Mouse (Mus musculus): ENCODE measurements around the gene Oser1. TPM values are rescaled to one million over a fixed set of nuclear protein-coding genes. Genes with fewer than 3 reads are reported as not detected.
A peak's percentile ranks its signal among the peaks of the same experiment; 100 is the strongest.
"Not testable (repeated sequence)": the region's sequence is repeated elsewhere in the genome, so short reads cannot be mapped to it uniquely, and the experiment has no call there.

Oser1 gene
- polyA plus RNA-seq, 1 experiment from 2014 or later: 83.6 TPM

DNA sequence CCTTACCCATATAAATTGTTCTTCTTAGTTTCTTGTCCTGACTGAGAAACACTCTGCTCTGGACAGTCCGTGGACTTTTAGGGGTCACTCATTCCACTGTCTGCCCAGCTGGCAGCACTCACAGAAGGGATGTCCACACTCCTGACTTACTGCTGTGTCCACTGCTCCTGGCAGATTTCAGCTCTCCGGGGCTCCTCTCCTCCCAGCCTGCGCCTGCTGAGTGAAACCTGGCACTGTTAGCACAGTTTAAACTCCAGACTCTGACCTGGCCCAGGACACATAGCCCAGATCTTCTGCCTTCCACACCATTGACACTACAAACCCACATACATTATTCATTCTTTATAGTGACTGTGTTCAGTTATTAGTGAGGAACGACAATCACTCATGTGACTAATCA is 39.5 kb upstream of the Oser1 start:
- Histone ChIP-seq H3K4me1 (ENCODE audit: control insufficient read depth, insufficient read depth, low read length) (peaks cover 1% of the 10 kb centered on the region; the same call in 1 of the 2 replicates), H3K9ac (ENCODE audit: low read length) (no peak overlapping the region), H3K27me3 (replicated peaks; ENCODE audit: control insufficient read depth, insufficient read depth, low read length) (no peaks in the 10 kb centered on the region), H3K36me3 (ENCODE audit: control insufficient read depth, insufficient read depth, low read length) (peaks cover 25% of the 10 kb centered on the region; the same call in 1 of the 2 replicates), H3K4me3 (ENCODE audit: low read depth, low read length) (no peak overlapping the region), H3K27ac (ENCODE audit: low read depth, low read length) (no peak overlapping the region), H3K4me2 (ENCODE audit: low read length) (no peak overlapping the region), H3K9me3 (replicated peaks; ENCODE audit: control insufficient read depth, low read length) (no peaks in the 10 kb centered on the region)
- ATAC-seq (no peak), DNase-seq (ENCODE audit: low spot score) (no peak)
- WGBS: 83% methylated on average over 4 of the region's 4 CpGs

DNA sequence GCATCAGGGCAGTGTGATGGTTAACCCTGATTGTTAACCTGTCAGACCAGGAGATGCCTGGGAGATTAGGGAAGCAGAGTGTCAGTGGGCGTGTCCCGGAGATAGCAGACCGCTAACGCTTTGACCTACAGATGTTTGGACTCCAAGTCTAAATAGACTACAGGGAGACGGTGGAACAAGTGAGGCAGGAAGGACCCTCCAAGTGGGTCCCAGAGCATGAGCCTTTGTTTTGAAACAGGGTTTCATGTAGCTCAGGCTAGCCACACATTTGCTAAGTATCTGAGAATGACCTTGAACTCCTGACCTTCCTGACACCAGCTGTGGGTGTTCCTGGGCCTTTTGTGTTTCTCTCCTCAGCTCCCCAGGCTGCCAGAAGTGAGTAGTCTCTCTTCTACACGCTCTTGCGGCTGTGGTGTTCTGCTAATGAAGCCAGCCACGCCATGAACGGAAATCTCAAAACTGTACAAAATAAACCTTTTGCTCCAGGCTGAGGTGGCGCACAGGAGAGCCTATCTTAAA is 38.8 kb upstream of the Oser1 start:
- no peaks in the 10 kb centered on the region for H3K9me3 ChIP-seq (replicated peaks; ENCODE audit: control insufficient read depth, low read length)
- ATAC-seq: no peak
- H3K4me1 ChIP-seq (ENCODE audit: control insufficient read depth, insufficient read depth, low read length): peaks cover 3% of the 10 kb centered on the region; the same call in 1 of the 2 replicates
- no peak for DNase-seq (ENCODE audit: low spot score)
- no peak overlapping the region for H3K4me3 ChIP-seq (ENCODE audit: low read depth, low read length)
- 69% methylated on average over 10 of the region's 10 CpGs for WGBS
- no peak overlapping the region for H3K9ac ChIP-seq (ENCODE audit: low read length)
- no peak overlapping the region for H3K27ac ChIP-seq (ENCODE audit: low read depth, low read length)
- peaks cover 18% of the 10 kb centered on the region; the same call in 1 of the 2 replicates for H3K36me3 ChIP-seq (ENCODE audit: control insufficient read depth, insufficient read depth, low read length)
- H3K4me2 ChIP-seq (ENCODE audit: low read length): no peak overlapping the region
- H3K27me3 ChIP-seq (replicated peaks; ENCODE audit: control insufficient read depth, insufficient read depth, low read length): no peaks in the 10 kb centered on the region

DNA sequence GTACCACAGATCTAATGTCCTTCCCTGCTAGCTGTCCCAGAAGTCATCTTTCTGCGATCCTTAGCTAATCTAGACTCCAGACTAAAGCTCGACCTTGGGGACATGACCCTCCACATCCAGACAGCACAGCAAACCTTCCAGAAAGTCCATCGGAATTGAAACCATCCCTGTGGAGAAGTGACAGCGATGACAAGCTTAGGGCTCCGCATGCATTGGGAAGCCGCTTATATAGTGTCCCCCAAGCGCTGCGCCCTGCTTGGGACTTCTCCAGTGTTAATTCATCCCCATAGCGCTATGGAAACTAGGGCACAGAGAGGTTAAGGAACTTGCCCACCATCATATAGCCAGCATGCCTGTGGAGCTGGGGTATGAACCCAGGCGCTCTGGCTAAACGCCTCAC is 38.3 kb upstream of the Oser1 start:
- WGBS: 80% methylated on average over 11 of the region's 11 CpGs
- Histone ChIP-seq H3K9ac (ENCODE audit: low read length) (no peak overlapping the region), H3K4me3 (ENCODE audit: low read depth, low read length) (no peak overlapping the region), H3K4me2 (ENCODE audit: low read length) (no peak overlapping the region), H3K27me3 (replicated peaks; ENCODE audit: control insufficient read depth, insufficient read depth, low read length) (no peaks in the 10 kb centered on the region), H3K36me3 (ENCODE audit: control insufficient read depth, insufficient read depth, low read length) (peaks cover 14% of the 10 kb centered on the region; the same call in 1 of the 2 replicates), H3K9me3 (replicated peaks; ENCODE audit: control insufficient read depth, low read length) (no peaks in the 10 kb centered on the region), H3K27ac (ENCODE audit: low read depth, low read length) (no peak overlapping the region), H3K4me1 (ENCODE audit: control insufficient read depth, insufficient read depth, low read length) (peaks cover 3% of the 10 kb centered on the region; the same call in 1 of the 2 replicates)
- no peak for DNase-seq (ENCODE audit: low spot score)
- ATAC-seq: no peak

DNA sequence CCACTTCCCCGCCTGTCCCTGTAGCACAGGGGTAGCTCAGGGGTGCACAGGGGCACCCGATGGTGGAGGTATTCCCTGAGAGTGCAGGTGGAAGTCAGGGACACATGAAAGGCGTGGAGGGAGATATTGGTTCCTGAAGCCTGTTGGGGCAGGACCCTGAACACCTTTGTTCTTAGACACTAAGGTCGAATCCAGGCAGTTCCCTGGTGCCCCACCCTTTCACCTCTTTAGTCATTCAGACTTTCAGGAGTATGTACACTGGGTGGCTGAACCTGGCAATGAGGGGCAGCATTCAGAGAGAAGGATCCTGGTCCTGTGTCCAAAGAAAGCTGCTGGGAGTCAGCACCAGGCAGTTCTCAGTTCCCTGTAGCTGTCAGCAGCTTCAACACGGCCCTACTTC is 37.9 kb upstream of the Oser1 start:
- H3K36me3 ChIP-seq (ENCODE audit: control insufficient read depth, insufficient read depth, low read length): peaks cover 11% of the 10 kb centered on the region; the same call in 1 of the 2 replicates
- H3K9me3 ChIP-seq (replicated peaks; ENCODE audit: control insufficient read depth, low read length): no peaks in the 10 kb centered on the region
- H3K9ac ChIP-seq (ENCODE audit: low read length): no peak overlapping the region
- DNase-seq (ENCODE audit: low spot score) (no peak), ATAC-seq (no peak)
- no peaks in the 10 kb centered on the region for H3K27me3 ChIP-seq (replicated peaks; ENCODE audit: control insufficient read depth, insufficient read depth, low read length)
- no peak overlapping the region for H3K4me3 ChIP-seq (ENCODE audit: low read depth, low read length)
- 79% methylated on average over 5 of the region's 5 CpGs for WGBS
- H3K27ac ChIP-seq (ENCODE audit: low read depth, low read length): no peak overlapping the region
- peaks cover 3% of the 10 kb centered on the region; the same call in 1 of the 2 replicates for H3K4me1 ChIP-seq (ENCODE audit: control insufficient read depth, insufficient read depth, low read length)
- H3K4me2 ChIP-seq (ENCODE audit: low read length): no peak overlapping the region

DNA sequence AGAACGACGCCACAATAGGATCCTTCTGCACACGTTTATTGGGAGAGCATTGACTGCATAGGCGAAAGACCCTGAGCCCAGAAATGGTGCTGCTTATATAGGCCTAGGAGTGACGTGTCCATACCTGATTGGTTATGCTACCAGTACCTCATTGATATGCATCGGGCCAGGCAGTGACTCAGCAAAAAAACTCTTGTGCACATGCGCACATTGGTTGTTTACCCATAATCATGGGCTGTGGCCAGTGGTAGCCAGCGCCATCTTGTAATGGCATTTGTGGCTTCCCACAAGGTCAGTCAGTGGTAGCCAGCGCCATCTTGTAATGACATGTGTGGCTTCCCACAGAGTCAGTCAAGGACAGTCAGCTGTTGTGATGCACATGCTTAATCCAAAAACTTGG is 36.8 kb upstream of the Oser1 start:
- DNase-seq (ENCODE audit: low spot score); H3K4me2 ChIP-seq (ENCODE audit: low read length); ATAC-seq; H3K36me3 ChIP-seq (ENCODE audit: control insufficient read depth, insufficient read depth, low read length); H3K4me3 ChIP-seq (ENCODE audit: low read depth, low read length); H3K27me3 ChIP-seq (replicated peaks; ENCODE audit: control insufficient read depth, insufficient read depth, low read length); H3K9me3 ChIP-seq (replicated peaks; ENCODE audit: control insufficient read depth, low read length); H3K9ac ChIP-seq (ENCODE audit: low read length); H3K27ac ChIP-seq (ENCODE audit: low read depth, low read length); H3K4me1 ChIP-seq (ENCODE audit: control insufficient read depth, insufficient read depth, low read length): not testable (repeated sequence)
- 94% methylated on average over 9 of the region's 9 CpGs for WGBS

DNA sequence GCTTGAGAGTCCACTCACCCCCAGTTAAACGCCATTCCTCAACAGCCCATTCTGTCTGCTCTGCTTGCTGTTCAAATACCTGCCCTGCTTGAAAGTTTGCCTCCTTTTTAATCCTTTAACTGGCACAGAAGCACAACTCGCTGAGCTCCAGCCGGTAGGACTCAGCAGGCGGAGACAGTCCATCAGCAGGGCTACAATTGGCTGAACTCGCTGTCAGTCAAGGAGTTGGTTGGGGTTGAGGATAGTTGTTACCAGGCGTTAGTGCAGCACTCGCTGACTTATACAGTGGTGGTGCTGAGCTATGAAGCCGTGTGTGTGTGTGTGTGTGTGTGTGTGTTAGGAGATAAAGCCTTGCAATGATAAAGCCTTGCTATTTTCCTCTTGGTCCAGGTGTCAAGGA is 36.1 kb upstream of the Oser1 start:
- Histone ChIP-seq H3K9ac (ENCODE audit: low read length) (no peak overlapping the region), H3K4me2 (ENCODE audit: low read length) (no peak overlapping the region), H3K9me3 (replicated peaks; ENCODE audit: control insufficient read depth, low read length) (no peaks in the 10 kb centered on the region), H3K27me3 (replicated peaks; ENCODE audit: control insufficient read depth, insufficient read depth, low read length) (no peaks in the 10 kb centered on the region), H3K36me3 (ENCODE audit: control insufficient read depth, insufficient read depth, low read length) (no peaks in the 10 kb centered on the region), H3K4me3 (ENCODE audit: low read depth, low read length) (no peak overlapping the region), H3K4me1 (ENCODE audit: control insufficient read depth, insufficient read depth, low read length) (peaks cover 3% of the 10 kb centered on the region; the same call in 1 of the 2 replicates), H3K27ac (ENCODE audit: low read depth, low read length) (no peak overlapping the region)
- 91% methylated on average over 8 of the region's 8 CpGs for WGBS
- ATAC-seq: no peak
- no peak for DNase-seq (ENCODE audit: low spot score)

DNA sequence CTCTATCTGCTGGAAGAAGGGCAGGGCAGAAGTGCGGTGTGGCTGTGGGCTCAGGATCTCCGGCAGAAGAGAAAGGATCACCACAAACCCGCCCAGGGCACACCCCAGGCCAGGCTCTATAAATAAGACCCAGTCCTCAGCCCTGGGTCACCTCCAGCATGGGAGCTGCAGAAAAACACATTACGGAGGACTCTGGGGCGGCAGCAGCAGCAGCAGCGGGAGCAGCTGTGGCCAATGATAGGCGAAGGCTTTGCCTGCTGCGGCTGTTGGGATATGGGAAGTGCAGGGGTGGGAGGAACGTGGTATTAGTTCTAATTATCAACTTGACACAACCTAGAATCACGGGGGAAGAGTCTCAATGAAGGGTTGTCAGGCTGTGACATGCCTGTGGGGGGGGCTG is 34.9 kb upstream of the Oser1 start:
- peaks cover 7% of the 10 kb centered on the region for H3K36me3 ChIP-seq (ENCODE audit: control insufficient read depth, insufficient read depth, low read length)
- H3K9me3 ChIP-seq (replicated peaks; ENCODE audit: control insufficient read depth, low read length): no peaks in the 10 kb centered on the region
- WGBS: 48% methylated on average over 10 of the region's 10 CpGs
- H3K4me2 ChIP-seq (ENCODE audit: low read length): peak overlapping the region; percentile 22
- peak; percentile 27 for DNase-seq (ENCODE audit: low spot score)
- no peaks in the 10 kb centered on the region for H3K27me3 ChIP-seq (replicated peaks; ENCODE audit: control insufficient read depth, insufficient read depth, low read length)
- H3K4me3 ChIP-seq (ENCODE audit: low read depth, low read length): no peak overlapping the region
- H3K4me1 ChIP-seq (ENCODE audit: control insufficient read depth, insufficient read depth, low read length): peaks cover 3% of the 10 kb centered on the region; the same call in 1 of the 2 replicates
- 0 out of 2 replicates have a peak, but pooled peaks have one; percentile 40 for ATAC-seq
- no peak overlapping the region for H3K27ac ChIP-seq (ENCODE audit: low read depth, low read length)
- no peak overlapping the region for H3K9ac ChIP-seq (ENCODE audit: low read length)

DNA sequence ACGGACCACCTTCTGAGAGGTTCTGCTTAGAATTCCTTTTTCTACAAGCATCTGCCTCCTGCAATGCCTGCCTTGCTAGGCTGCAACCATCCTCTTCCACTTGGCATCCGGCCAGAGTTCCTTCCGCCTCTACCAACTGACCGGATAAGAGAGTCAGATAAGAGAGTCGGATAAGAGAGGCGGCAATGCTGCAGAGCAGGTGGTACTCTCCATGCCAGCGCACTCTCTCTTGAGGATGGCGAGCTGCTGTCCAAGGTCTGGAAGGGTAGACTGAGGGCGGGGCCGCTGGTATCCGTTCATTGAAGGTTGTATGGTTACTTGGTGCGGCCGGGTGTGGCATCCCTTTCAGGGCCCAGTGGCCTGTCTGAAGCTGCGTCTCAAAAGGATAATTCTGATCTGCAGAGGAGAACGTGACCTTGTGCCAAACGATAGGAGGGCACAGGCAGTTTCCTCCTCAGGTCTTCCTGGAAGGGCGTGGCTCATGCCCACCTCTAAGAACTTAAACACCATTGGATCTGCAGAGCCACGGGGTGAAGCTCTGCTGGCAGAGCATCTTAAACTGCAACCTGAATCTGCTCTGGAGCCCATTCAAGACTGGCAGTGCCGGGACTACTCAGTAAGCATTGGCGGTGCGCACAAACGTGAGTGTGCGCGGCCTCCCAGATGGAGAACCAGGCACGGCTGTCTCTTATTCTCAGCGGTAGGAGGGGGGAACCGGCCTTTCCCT is 34.2 kb upstream of the Oser1 start:
- 52% methylated on average over 27 of the region's 27 CpGs for WGBS
- no peaks in the 10 kb centered on the region for H3K27me3 ChIP-seq (replicated peaks; ENCODE audit: control insufficient read depth, insufficient read depth, low read length)

DNA sequence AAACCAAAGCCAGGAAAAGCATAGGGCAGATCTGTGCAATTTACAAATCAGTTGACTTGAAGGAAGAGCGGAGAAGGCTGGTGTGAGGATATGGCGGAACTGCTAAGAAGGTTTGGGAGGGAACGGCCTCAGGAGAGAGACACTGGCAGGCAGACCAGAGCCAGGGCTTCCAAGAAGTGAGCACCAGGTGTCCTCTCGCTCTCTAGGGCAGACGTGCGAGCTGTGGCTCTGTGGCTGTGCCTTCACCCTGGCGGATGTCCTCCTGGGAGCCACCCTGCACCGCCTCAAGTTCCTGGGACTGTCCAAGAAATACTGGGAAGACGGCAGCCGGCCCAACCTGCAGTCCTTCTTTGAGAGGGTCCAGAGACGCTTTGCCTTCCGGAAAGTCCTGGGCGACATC is 28.9 kb upstream of the Oser1 start:
- H3K36me3 ChIP-seq (ENCODE audit: control insufficient read depth, insufficient read depth, low read length): peaks cover 37% of the 10 kb centered on the region

More for the DNA sequence above, 34.2 kb upstream of the Oser1 start:
- no peak overlapping the region for H3K27ac ChIP-seq (ENCODE audit: low read depth, low read length)
- H3K4me3 ChIP-seq (ENCODE audit: low read depth, low read length): no peak overlapping the region
- DNase-seq (ENCODE audit: low spot score) (no peak), ATAC-seq (0 out of 2 replicates have a peak, but pooled peaks have one; percentile 18)
- peak overlapping the region; percentile 22 for H3K4me2 ChIP-seq (ENCODE audit: low read length)
- H3K9ac ChIP-seq (ENCODE audit: low read length): no peak overlapping the region
- H3K9me3 ChIP-seq (replicated peaks; ENCODE audit: control insufficient read depth, low read length): no peaks in the 10 kb centered on the region
- H3K36me3 ChIP-seq (ENCODE audit: control insufficient read depth, insufficient read depth, low read length): peaks cover 14% of the 10 kb centered on the region
- H3K4me1 ChIP-seq (ENCODE audit: control insufficient read depth, insufficient read depth, low read length): peaks cover 3% of the 10 kb centered on the region; the same call in 1 of the 2 replicates

More for the DNA sequence above, 28.9 kb upstream of the Oser1 start:
- Histone ChIP-seq H3K4me2 (ENCODE audit: low read length) (no peak overlapping the region), H3K27ac (ENCODE audit: low read depth, low read length) (no peak overlapping the region), H3K4me3 (ENCODE audit: low read depth, low read length) (no peak overlapping the region), H3K9ac (ENCODE audit: low read length) (no peak overlapping the region), H3K9me3 (replicated peaks; ENCODE audit: control insufficient read depth, low read length) (no peaks in the 10 kb centered on the region), H3K27me3 (replicated peaks; ENCODE audit: control insufficient read depth, insufficient read depth, low read length) (no peaks in the 10 kb centered on the region), H3K4me1 (ENCODE audit: control insufficient read depth, insufficient read depth, low read length) (0 out of 2 replicates have a peak, but pooled peaks cover 2% of the 10 kb centered on the region)
- ATAC-seq (no peak), DNase-seq (ENCODE audit: low spot score) (no peak)
- 90% methylated on average over 13 of the region's 13 CpGs for WGBS

Data from forebrain, embryonic 14.5 days (tissue).